Mouse (Mus musculus) gastrocnemius, adult 8-10 months (tissue): ENCODE measurements around the gene Leng8. TPM values are rescaled to one million over a fixed set of nuclear protein-coding genes. Genes with fewer than 3 reads are reported as not detected.

Experiments
- DNase-seq, 2 experiments: peaks; one replicate each; pipeline ENCODE4 v3.0.0; 2022; ENCODE audit warnings: low spot score in 2 of 2
- total RNA-seq, 4 experiments: library from RNA; stranded (reverse); gene quantifications; 2 replicates each; pipeline ENCODE4 v1.2.4; 2022

The Leng8 gene
- total RNA-seq, result 10 to 100 TPM; 23.8 to 30.8 (median 25.8) TPM

- DNase-seq, result peak; percentile 98 to 99
These were observed at the start of gene Leng8 for GRCm38 (mm10) chr7:4136771-4137531. Gene Leng8 (plus strand): TSS chr7:4137039.

- DNase-seq, result no peak
These were observed 49.5 kb upstream of the Leng8 start for GRCm38 (mm10) chr7:4087238-4087895.

GRCm38 (mm10) chr7:4087896-4088480, 48.9 kb upstream of the Leng8 start:
- no peak for DNase-seq

- DNase-seq, result no peak
These were observed 48.2 kb upstream of the Leng8 start for GRCm38 (mm10) chr7:4088679-4089078.

- DNase-seq, result no peak
These were observed 45.7 kb upstream of the Leng8 start for GRCm38 (mm10) chr7:4091170-4091569.

- no peak for DNase-seq
These were observed 38.5 kb upstream of the Leng8 start for GRCm38 (mm10) chr7:4098301-4098700.

- no peak for DNase-seq
These were observed 38.0 kb upstream of the Leng8 start for GRCm38 (mm10) chr7:4098832-4099231.

- no peak for DNase-seq
These were observed 35.7 kb upstream of the Leng8 start for GRCm38 (mm10) chr7:4101144-4101543.

GRCm38 (mm10) chr7:4103411-4103810, 33.4 kb upstream of the Leng8 start:
- DNase-seq, result no peak

- no peak for DNase-seq
These were observed 25.1 kb upstream of the Leng8 start for GRCm38 (mm10) chr7:4111766-4112165.

GRCm38 (mm10) chr7:4117050-4117814, 19.6 kb upstream of the Leng8 start:
- DNase-seq, result no peak

GRCm38 (mm10) chr7:4119344-4119902, 17.4 kb upstream of the Leng8 start, which contains the start of gene Ttyh1:
Gene Ttyh1 (plus strand): TSS chr7:4119408.
- no peak for DNase-seq

- no peak for DNase-seq
These were observed 16.6 kb upstream of the Leng8 start for GRCm38 (mm10) chr7:4119976-4120921.

- DNase-seq, result no peak
These were observed 14.6 kb upstream of the Leng8 start for GRCm38 (mm10) chr7:4122076-4122768.

- DNase-seq, result no peak
These were observed 14.1 kb upstream of the Leng8 start for GRCm38 (mm10) chr7:4122783-4123182.

GRCm38 (mm10) chr7:4123732-4124131, 13.1 kb upstream of the Leng8 start:
- DNase-seq, result no peak

- DNase-seq, result no peak
These were observed 12.5 kb upstream of the Leng8 start for GRCm38 (mm10) chr7:4124315-4124759.

- no peak for DNase-seq
These were observed 12.0 kb upstream of the Leng8 start for GRCm38 (mm10) chr7:4124856-4125255.

- no peak for DNase-seq
These were observed 11.5 kb upstream of the Leng8 start for GRCm38 (mm10) chr7:4125306-4125705.
